Mouse (Mus musculus) embryonic facial prominence, embryonic 14.5 days (tissue): ENCODE results near the gene Rfxank. TPM values are rescaled to one million over a fixed set of nuclear protein-coding genes. Genes with fewer than 3 reads are reported as not detected.

Experiments
- ATAC-seq: fragments of 200-750 bp; cut with Nextera tagmentation; 2 replicates; pipeline ENCODE4 v1.8.0; 2017; ENCODE audit warnings: low read depth, moderate number of reproducible peaks, moderate TSS enrichment
- DNase-seq: peaks from one replicate; pipeline ENCODE4 v3.0.0-alpha.2; 2015; ENCODE audit warnings: low spot score
- H3K27ac ChIP-seq: fragments of 300-500 bp; sonication (generic); replicated peaks from 2 replicates; pipeline ENCODE4 v1.5.1; 2014; ENCODE audit warnings: low read depth, mild to moderate bottlenecking, low read length, moderate library complexity
- H3K27me3 ChIP-seq: fragments of 300-500 bp; sonication (generic); replicated peaks from 2 replicates; pipeline ENCODE4 v1.6.1; 2014; ENCODE audit warnings: low read length; ENCODE audit not compliant: control insufficient read depth, insufficient read depth
- H3K36me3 ChIP-seq: fragments of 300-500 bp; sonication (generic); 2 replicates; pipeline ENCODE4 v1.6.1; 2014; ENCODE audit warnings: low read length, mixed read lengths; ENCODE audit not compliant: control insufficient read depth, insufficient read depth
- H3K4me1 ChIP-seq: fragments of 300-500 bp; sonication (generic); 2 replicates; pipeline ENCODE4 v1.6.1; 2014; ENCODE audit warnings: antibody characterized with exemption, low read length; ENCODE audit not compliant: control insufficient read depth, insufficient read depth
- H3K4me2 ChIP-seq: fragments of 300-500 bp; sonication (generic); 2 replicates; pipeline ENCODE4 v1.6.1; 2014; ENCODE audit warnings: low read depth, mild to moderate bottlenecking, low read length, moderate library complexity, mixed read lengths
- H3K4me3 ChIP-seq: fragments of 300-500 bp; sonication (generic); 2 replicates; pipeline ENCODE4 v1.5.1; 2014; ENCODE audit warnings: low read depth, mild to moderate bottlenecking, low read length
- H3K9ac ChIP-seq: fragments of 300-500 bp; sonication (generic); 2 replicates; pipeline ENCODE4 v1.6.1; 2014; ENCODE audit warnings: low read depth, mild to moderate bottlenecking, low read length, moderate library complexity, mixed read lengths
- H3K9me3 ChIP-seq: fragments of 300-500 bp; sonication (generic); 2 replicates; pipeline ENCODE4 v1.6.1; 2016; ENCODE audit warnings: low read length; ENCODE audit not compliant: control insufficient read depth
- WGBS: fragments of 180-500 bp; shearing (Covaris S2); extraction: QIAGEN DNeasy Blood & Tissue Kit; methylation state at CpG from one replicate; pipeline ENCODE4 v1.1.7; 2014; 5-methylcytosine and 5-hydroxymethylcytosine counted together
- polyA plus RNA-seq: library from polyadenylated mRNA; unstranded; fragments of >200 nt; fragmentation: Nextera tagmentation; extraction: Ambion mirVana; gene quantifications from 2 replicates; pipeline ENCODE4 v1.2.1, GENCODE M21; 2014

Gene Rfxank
- polyA plus RNA-seq, 1 experiment from 2014 or later: 13.0 TPM

GRCm38 (mm10) chr8:70122863-70123262 lies 16.1 kb downstream of the Rfxank start:
- H3K9me3 ChIP-seq: no peaks in the 10 kb centered on the region
- DNase-seq (no peak), ATAC-seq (no peak)
- no peaks in the 10 kb centered on the region for H3K36me3 ChIP-seq
- H3K9ac ChIP-seq: no peak overlapping the region
- no peak overlapping the region for H3K27ac ChIP-seq
- H3K27me3 ChIP-seq: peaks cover 28% of the 10 kb centered on the region
- no peak overlapping the region for H3K4me2 ChIP-seq
- WGBS: 58% methylated on average over 2 of the region's 2 CpGs
- no peak overlapping the region for H3K4me3 ChIP-seq
- H3K4me1 ChIP-seq: no peaks in the 10 kb centered on the region

DNA sequence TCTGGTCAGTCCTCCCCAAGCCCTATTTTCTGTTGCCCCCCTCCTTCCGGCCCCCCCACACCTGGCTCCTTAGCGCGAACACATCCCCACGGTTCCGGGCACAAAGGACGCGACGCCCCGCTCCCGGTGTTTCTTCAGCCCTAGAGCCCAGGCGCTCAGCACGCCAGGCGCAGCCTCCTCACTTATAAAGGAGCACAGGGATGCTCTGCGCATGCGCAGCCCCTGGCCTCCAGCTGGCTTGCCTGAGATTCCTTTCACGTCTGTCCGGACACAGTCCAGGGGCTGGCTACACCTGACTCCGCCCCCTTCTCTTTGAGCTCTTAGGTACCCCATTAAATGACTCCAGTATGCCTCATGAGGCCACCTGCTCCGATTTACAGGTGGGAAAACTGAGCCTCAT lies 18.3 kb downstream of the Rfxank start, which contains the start of gene Ncan:
Gene Ncan, minus strand, starts transcription at position 207 of the 400 bp plus-strand sequence.
- Histone ChIP-seq H3K4me1 (no peaks in the 10 kb centered on the region), H3K27ac (no peak within 1 kb of the TSS), H3K9ac (peak within 1 kb of the TSS; percentile 51), H3K4me2 (peak within 1 kb of the TSS; percentile 48), H3K9me3 (no peaks in the 10 kb centered on the region), H3K36me3 (no peaks in the 10 kb centered on the region), H3K4me3 (peak within 1 kb of the TSS; percentile 19), H3K27me3 (peaks cover 47% of the 10 kb centered on the region)
- DNase-seq (peak; percentile 86), ATAC-seq (peak; percentile 65)
- WGBS: 1% methylated on average over 19 of the region's 19 CpGs

DNA sequence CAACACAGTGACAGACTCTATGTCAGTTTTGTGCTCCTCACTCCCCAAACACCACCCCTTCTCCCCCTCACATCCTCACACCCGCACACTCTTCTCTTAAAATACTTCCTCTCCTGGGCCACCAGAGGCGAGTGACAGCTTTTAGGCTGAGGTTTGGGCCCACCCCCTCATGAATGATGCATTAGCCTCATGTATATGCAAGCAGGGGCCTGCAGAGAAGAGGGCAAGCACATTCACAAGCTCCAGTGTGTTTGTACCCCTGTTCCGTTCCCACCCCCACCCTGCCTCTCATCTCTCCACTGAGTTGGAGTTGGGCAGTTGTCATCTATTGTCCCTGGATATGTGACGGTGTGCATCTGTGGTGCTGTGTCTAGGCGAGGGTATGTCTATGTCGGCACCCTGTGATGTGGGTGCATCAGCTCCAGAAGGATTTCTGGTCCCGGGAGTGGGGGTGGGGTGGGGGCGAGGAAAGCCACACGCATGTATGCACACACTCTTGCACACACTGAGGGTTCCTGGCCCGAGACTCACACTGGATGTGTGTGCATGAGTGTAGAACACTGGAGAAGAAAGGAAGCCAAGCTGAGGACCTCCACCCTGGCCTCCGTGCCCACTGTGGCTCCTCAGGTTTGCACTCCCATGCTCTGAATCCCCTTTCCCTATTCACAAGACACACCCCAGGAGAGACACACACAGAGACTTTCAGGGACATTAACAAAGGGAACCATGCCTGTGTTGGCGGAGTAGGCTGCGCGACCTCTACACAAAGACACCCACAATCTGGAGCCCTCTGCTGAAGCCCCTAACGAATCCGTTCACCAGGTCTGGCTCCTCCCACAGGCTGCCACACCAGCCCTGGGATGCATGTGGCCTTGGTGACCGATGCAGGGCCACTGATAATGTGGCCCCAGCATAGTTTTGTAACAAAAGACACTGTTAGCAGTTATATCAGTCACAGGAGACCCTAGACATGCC lies 19.9 kb downstream of the Rfxank start:
- H3K4me3 ChIP-seq: no peak overlapping the region; the same call in 1 of the 2 replicates
- 10% methylated on average over 17 of the region's 17 CpGs for WGBS
- H3K27me3 ChIP-seq: peaks cover 64% of the 10 kb centered on the region
- H3K9me3 ChIP-seq: no peaks in the 10 kb centered on the region
- no peak for DNase-seq
- H3K36me3 ChIP-seq: no peaks in the 10 kb centered on the region
- no peak overlapping the region for H3K27ac ChIP-seq
- no peak overlapping the region for H3K9ac ChIP-seq
- H3K4me2 ChIP-seq: peak overlapping the region; percentile 6; the same call in 1 of the 2 replicates
- peak; percentile 28; the same call in 1 of the 2 replicates for ATAC-seq
- H3K4me1 ChIP-seq: no peaks in the 10 kb centered on the region

GRCm38 (mm10) chr8:70117611-70118010 lies 21.3 kb downstream of the Rfxank start:
- Histone ChIP-seq H3K36me3 (no peaks in the 10 kb centered on the region), H3K4me3 (no peak overlapping the region), H3K9me3 (no peaks in the 10 kb centered on the region), H3K27ac (no peak overlapping the region), H3K27me3 (peaks cover 78% of the 10 kb centered on the region), H3K4me1 (no peaks in the 10 kb centered on the region), H3K9ac (no peak overlapping the region), H3K4me2 (no peak overlapping the region)
- DNase-seq (peak; percentile 72), ATAC-seq (no peak)
- WGBS: 7% methylated on average over 9 of the region's 9 CpGs

DNA sequence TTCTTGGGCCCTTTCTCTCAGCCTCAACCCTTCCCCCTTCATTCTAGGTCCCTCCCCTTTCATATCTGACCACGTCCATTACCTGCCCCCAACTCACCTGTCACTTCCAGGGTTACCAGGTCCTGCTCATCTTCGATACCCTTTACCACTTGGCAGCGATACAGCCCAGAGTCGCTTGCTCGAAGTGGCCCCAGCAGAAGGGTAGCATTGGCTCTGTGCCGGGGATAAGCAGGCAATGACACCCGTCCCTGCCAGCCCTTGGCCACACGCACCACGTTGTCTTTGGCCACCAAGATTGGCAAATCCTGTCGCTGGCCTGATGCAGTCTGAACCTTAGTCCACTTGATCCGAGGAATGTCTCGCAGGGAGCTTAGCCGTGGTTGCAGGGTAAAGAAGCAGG lies 24.1 kb downstream of the Rfxank start:
- Histone ChIP-seq H3K4me1 (0 out of 2 replicates have a peak, but pooled peaks cover 4% of the 10 kb centered on the region), H3K4me2 (no peak overlapping the region), H3K27me3 (peaks cover 98% of the 10 kb centered on the region), H3K4me3 (no peak overlapping the region), H3K36me3 (no peaks in the 10 kb centered on the region), H3K27ac (no peak overlapping the region), H3K9me3 (no peaks in the 10 kb centered on the region), H3K9ac (no peak overlapping the region)
- no peak for DNase-seq
- ATAC-seq: no peak
- 69% methylated on average over 13 of the region's 13 CpGs for WGBS

DNA sequence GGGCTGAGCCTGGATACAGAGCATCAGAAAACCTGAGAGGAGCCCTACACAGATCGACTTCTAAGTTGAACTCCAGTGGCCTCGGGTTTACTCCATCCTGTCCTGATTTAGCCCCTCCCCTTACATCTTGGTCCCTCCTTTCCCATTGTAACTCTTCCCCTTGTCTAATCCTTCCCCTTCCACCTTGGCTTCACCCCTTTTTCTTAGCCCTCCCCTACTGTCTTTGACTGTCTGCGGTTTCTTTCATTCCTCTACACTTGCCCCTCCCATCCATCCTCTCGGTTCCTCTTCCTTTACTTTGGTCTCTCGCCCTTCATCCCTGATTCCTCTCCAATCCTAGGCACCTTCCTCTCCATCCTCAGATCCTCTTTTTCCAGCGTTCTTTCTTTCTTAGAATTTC lies 24.5 kb downstream of the Rfxank start:
- Histone ChIP-seq H3K4me3 (no peak overlapping the region), H3K9ac (no peak overlapping the region), H3K36me3 (no peaks in the 10 kb centered on the region), H3K4me2 (no peak overlapping the region), H3K27me3 (peaks cover 95% of the 10 kb centered on the region), H3K27ac (no peak overlapping the region), H3K9me3 (no peaks in the 10 kb centered on the region), H3K4me1 (0 out of 2 replicates have a peak, but pooled peaks cover 4% of the 10 kb centered on the region)
- ATAC-seq (no peak), DNase-seq (no peak)
- 14% methylated on average over 6 of the region's 6 CpGs for WGBS

- peak; percentile 44; the same call in 1 of the 2 replicates for ATAC-seq
- H3K27ac ChIP-seq: no peak overlapping the region
- DNase-seq: no peak
- H3K9me3 ChIP-seq: no peaks in the 10 kb centered on the region
- H3K4me2 ChIP-seq: no peak overlapping the region
- 0 out of 2 replicates have a peak, but pooled peaks cover 4% of the 10 kb centered on the region for H3K4me1 ChIP-seq
- no peak overlapping the region for H3K9ac ChIP-seq
- H3K27me3 ChIP-seq: peaks cover 75% of the 10 kb centered on the region
- WGBS: 8% methylated on average over 43 of the region's 43 CpGs
- H3K36me3 ChIP-seq: no peaks in the 10 kb centered on the region
- H3K4me3 ChIP-seq: no peak overlapping the region
These were observed 26.4 kb downstream of the Rfxank start for GRCm38 (mm10) chr8:70112401-70113016.

DNA sequence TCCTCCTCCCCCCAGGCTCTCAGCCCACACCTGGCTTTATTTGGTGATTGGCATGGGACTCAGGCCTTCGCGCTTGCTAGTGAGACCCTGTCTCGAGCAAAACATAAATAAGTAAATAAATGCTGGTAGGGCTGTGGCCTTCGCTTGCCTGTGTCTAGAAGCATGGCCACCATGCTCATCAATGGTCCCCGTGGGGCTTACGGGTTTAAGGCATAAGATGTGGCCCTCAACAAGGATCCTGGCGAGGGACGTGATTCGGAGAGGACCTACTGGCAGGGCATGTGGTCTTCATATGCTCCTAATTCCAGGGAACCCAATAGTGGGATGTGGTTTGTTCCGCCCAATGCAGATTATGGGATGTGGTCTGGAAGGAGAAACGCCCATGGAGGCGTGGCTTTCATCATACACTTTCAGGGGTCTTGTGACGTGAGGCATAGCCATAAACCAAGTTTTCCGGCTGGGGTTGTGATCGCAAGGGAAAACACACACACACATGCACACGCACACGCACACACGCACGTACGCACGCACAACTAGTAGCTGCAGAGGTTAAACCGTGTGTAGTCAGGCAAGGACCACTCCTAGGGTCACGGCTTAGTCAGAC lies 27.7 kb downstream of the Rfxank start:
- Histone ChIP-seq H3K27me3 (peaks cover 64% of the 10 kb centered on the region), H3K4me2 (no peak overlapping the region), H3K36me3 (no peaks in the 10 kb centered on the region), H3K9ac (no peak overlapping the region), H3K9me3 (no peaks in the 10 kb centered on the region), H3K27ac (no peak overlapping the region), H3K4me1 (0 out of 2 replicates have a peak, but pooled peaks cover 4% of the 10 kb centered on the region), H3K4me3 (no peak overlapping the region)
- ATAC-seq (no peak), DNase-seq (no peak)
- WGBS: 43% methylated on average over 23 of the region's 23 CpGs
